Comparison of ENCODE assay signal across 25 mouse cellular contexts in the genomic region with DNA sequence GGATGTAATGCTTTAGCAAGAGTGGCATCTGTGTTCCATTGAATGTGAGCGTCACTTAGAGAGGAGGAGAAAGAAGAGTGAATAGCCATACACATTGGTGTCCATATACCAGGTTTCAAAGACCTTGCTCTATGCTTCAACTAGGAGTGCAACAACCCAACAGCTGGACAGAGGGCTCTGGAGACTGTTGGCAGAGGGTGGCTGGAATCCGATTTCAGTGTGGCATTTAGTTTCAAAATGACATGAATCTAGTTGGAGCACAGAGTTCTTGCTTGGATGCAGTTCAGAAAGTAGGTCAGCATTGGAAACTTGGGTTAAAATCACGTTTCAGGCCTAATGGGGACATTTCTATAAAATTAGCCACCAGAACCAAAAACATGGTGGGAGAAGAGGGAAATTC. TPM values are rescaled to one million over a fixed set of nuclear protein-coding genes. Genes with fewer than 3 reads are reported as not detected.
DNase-seq lines count a peak whose midpoint lies in the region.
"Had no signal": no experiment of that assay in that cellular context is flagged by ENCODE, and none has a peak within 500 bp of the region (broad histone marks: within the 10 kb centered on the region; RNA-seq: fewer than 3 reads in every experiment).

No protein-coding gene starts in this region.

- peaks cover 4% of the 10 kb centered on the region; the same call in 1 of the 2 replicates for H3K4me1 ChIP-seq in brown adipose tissue, adult 24 weeks (ENCODE audit: control insufficient read depth, insufficient read depth, insufficient read length, low read length)
- H3K4me1 ChIP-seq: embryonic facial prominence, embryonic 10.5 days; embryonic facial prominence, embryonic 12.5 days; forebrain, embryonic 13.5 days; forebrain, embryonic 15.5 days had no signal

- peak overlapping the region; percentile 19; the same call in 1 of the 2 replicates for H3K27ac ChIP-seq in brown adipose tissue, adult 24 weeks (replicated peaks; ENCODE audit: low read depth, low read length)
- H3K27ac ChIP-seq: embryonic facial prominence, embryonic 10.5 days; embryonic facial prominence, embryonic 12.5 days; forebrain, embryonic 13.5 days; forebrain, embryonic 15.5 days had no signal

- intact Hi-C loops in gastrocnemius, postnatal 36 days (cut with DNase I), result no loop called here

- H3K4me3 ChIP-seq in brown adipose tissue, adult 24 weeks (ENCODE audit: insufficient read depth, low read depth, low read length), result no peak overlapping the region
- H3K4me3 ChIP-seq: embryonic facial prominence, embryonic 10.5 days; embryonic facial prominence, embryonic 12.5 days; forebrain, embryonic 13.5 days; forebrain, embryonic 15.5 days had no signal

- DNase-seq in gastrocnemius, adult 18-20 months (ENCODE audit: low spot score), result peak; percentile 72
- DNase-seq in gastrocnemius, postnatal 25 days, result no peak
- peak; percentile 23 to 36 for DNase-seq in gastrocnemius, adult 8-10 months (ENCODE audit: low spot score in 2 of 2)
- no peak for DNase-seq in gastrocnemius, postnatal 36 days
- DNase-seq in adipocyte (ENCODE audit: low spot score), result peak; percentile 69
- no peak for DNase-seq in thymus, postnatal 0 days (ENCODE audit: low spot score)
- no peak for DNase-seq in Muller cell, postnatal 12 days (ENCODE audit: inconsistent ontology term)
- DNase-seq: adrenal gland, adult 2 months; adrenal gland, postnatal 10 days; cerebellum, adult 11-12 months; cerebellum, adult 2 months; cerebellum, adult 9-10 months; cerebellum, postnatal 10 days; cerebellum, postnatal 25 days; forebrain, postnatal 0 days had no signal

RNA-seq across cellular contexts. Expression of a gene that starts 12.2 kb away (rescaled TPM):
- not detected for total RNA-seq in gastrocnemius, adult 18-20 months (2021)
- 1 to 10 TPM in 1 of 2 experiments, under 1 TPM in 1; 0.78 to 1.3 TPM for total RNA-seq in gastrocnemius, postnatal 25 days (2021)
- total RNA-seq in gastrocnemius, adult 8-10 months (2022), result 1 to 10 TPM in 1 of 4 experiments, not detected in 3; 1.4 TPM
- total RNA-seq in gastrocnemius, postnatal 36 days (2021), result 1 to 10 TPM in 1 of 2 experiments, not detected in 1; 2.9 TPM
- polyA plus RNA-seq in brown adipose tissue, adult 24 weeks (2012; ENCODE audit: insufficient read depth, insufficient read length, missing spikeins), result not detected in 2 replicates
- 8.4 and 12.0 TPM in 2 replicates for polyA plus RNA-seq in thymus, postnatal 0 days (2015; fragmentation: Nextera tagmentation; extraction: Ambion mirVana)
- total RNA-seq: ES-E14; forebrain, postnatal 0 days; MEL had no signal
- polyA plus RNA-seq: activated CD4-positive, CD25-positive, alpha-beta regulatory T cell, adult 4 months; adrenal gland, adult 2 months; brain, embryonic 14.5 days; C2C12; cerebellum, adult 2 months had no signal

RNA-seq across cellular contexts. Expression of a gene that starts 19.7 kb away (rescaled TPM):
- total RNA-seq in gastrocnemius, adult 18-20 months (2021), result 1 to 10 TPM; 5.0 to 6.0 TPM
- 10 to 100 TPM in 1 of 2 experiments, 1 to 10 TPM in 1; 8.3 to 11.9 TPM for total RNA-seq in gastrocnemius, postnatal 25 days (2021)
- total RNA-seq in gastrocnemius, adult 8-10 months (2022), result 1 to 10 TPM; 4.6 to 5.6 (median 4.7) TPM
- total RNA-seq in gastrocnemius, postnatal 36 days (2021), result 1 to 10 TPM; 5.5 to 7.7 TPM
- polyA plus RNA-seq in brown adipose tissue, adult 24 weeks (2012; ENCODE audit: insufficient read depth, insufficient read length, missing spikeins), result 34.8 and 39.2 TPM in 2 replicates
- polyA plus RNA-seq in thymus, postnatal 0 days (2015; fragmentation: Nextera tagmentation; extraction: Ambion mirVana), result 124 and 128 TPM in 2 replicates

RNA-seq across cellular contexts. Expression of a gene that starts 20.3 kb away (rescaled TPM):
- 10 to 100 TPM in 1 of 2 experiments, 1 to 10 TPM in 1; 9.3 to 12.1 TPM for total RNA-seq in gastrocnemius, adult 18-20 months (2021)
- total RNA-seq in gastrocnemius, postnatal 25 days (2021), result 10 to 100 TPM; 10.5 to 11.1 TPM
- 10 to 100 TPM; 10.1 to 13.0 (median 11.5) TPM for total RNA-seq in gastrocnemius, adult 8-10 months (2022)
- 10 to 100 TPM in 1 of 2 experiments, 1 to 10 TPM in 1; 9.8 to 10.7 TPM for total RNA-seq in gastrocnemius, postnatal 36 days (2021)
- 16.4 and 17.4 TPM in 2 replicates for polyA plus RNA-seq in brown adipose tissue, adult 24 weeks (2012; ENCODE audit: insufficient read depth, insufficient read length, missing spikeins)
- polyA plus RNA-seq in thymus, postnatal 0 days (2015; fragmentation: Nextera tagmentation; extraction: Ambion mirVana), result 5.7 and 6.9 TPM in 2 replicates

RNA-seq across cellular contexts. Expression of a gene that starts 28.3 kb away (rescaled TPM):
- under 1 TPM; 0.80 to 0.90 TPM for total RNA-seq in gastrocnemius, adult 18-20 months (2021)
- 1 to 10 TPM; 1.5 to 2.4 TPM for total RNA-seq in gastrocnemius, postnatal 25 days (2021)
- under 1 TPM; 0.58 to 0.80 (median 0.73) TPM for total RNA-seq in gastrocnemius, adult 8-10 months (2022)
- 1 to 10 TPM; 1.6 to 1.9 TPM for total RNA-seq in gastrocnemius, postnatal 36 days (2021)
- polyA plus RNA-seq in brown adipose tissue, adult 24 weeks (2012; ENCODE audit: insufficient read depth, insufficient read length, missing spikeins), result 3.4 and 5.9 TPM in 2 replicates
- polyA plus RNA-seq in thymus, postnatal 0 days (2015; fragmentation: Nextera tagmentation; extraction: Ambion mirVana), result 14.4 and 14.6 TPM in 2 replicates

Comparison
In these comparisons a context has a peak if more than half of its experiments do, and no peak if none do; other contexts are left out.
1. DNase-seq: peak in gastrocnemius, adult 18-20 months (single experiment), gastrocnemius, adult 8-10 months (2 of 2) and adipocyte (single experiment); none in gastrocnemius, postnatal 25 days (single experiment), gastrocnemius, postnatal 36 days (0 of 2), thymus, postnatal 0 days (single experiment) and Muller cell, postnatal 12 days (single experiment).